Mouse (Mus musculus) right cerebral cortex, postnatal 36 days (tissue): Measurements from ENCODE around the gene Mtmr3.

Experiments
- DNase-seq, 2 experiments: peaks; one replicate each; pipeline ENCODE4 v3.0.0; 2022; ENCODE audit warnings: low spot score in 2 of 2, mixed read lengths in 1 of 2

The Mtmr3 gene

DNA sequence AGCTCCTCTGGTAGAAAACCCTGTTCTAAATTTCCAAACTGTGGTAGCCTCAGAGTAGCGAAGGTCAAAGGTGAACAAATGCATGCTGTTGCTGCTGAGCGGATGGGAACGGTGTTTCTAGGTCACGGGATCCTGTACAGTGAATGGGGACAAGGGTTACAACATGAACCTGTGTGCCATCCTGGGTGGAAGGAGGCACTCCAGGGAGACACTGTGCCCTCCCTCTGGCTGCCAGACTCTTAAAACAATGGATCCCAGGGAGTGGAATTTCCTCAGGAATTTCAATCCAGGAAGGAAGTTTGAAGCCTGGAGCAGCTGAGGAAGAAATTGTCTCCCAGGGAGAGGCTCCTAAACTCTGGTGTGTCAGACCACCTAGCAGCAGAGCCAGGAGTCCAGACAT is 128.5 kb downstream of the Mtmr3 start:
- no peak for DNase-seq

DNA sequence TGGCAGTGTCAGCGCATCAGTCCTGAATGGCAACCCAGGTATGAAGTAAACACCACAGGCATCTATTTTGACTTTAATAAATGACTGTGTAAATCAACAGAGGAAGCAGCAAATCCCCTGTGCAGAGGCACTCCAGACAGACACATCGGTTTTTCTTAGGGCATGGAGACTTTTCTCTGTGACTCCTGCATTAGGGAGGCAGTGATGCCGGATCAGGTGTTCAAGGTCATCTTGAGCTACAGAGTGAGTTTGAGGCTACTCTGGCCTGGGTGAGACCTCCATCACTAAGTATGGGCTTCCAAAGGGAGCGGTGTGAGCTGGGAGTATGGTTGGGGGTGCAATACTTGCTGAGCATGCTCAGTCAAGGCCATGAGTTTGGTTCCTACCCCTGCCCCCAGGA is 130.0 kb downstream of the Mtmr3 start:
- DNase-seq: no peak

DNA sequence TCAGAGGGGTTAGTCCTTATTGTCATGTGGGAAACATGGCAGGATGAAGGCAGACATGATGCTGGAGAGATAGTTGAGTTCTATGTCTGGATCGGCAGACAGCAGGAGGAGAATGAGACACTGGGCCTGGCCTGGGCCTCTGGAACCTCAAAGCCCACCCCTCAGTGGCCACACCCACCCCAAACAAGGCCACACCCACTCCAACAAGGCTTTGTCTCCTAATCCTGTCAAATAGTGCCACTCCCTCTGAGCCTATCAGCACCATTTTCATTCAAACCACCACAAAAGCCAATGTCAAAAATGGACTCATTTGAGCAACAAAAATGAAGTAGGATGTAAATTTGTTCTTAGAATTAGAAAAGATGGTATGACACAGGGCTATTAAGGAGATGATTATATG is 130.5 kb downstream of the Mtmr3 start:
- DNase-seq: no peak

DNA sequence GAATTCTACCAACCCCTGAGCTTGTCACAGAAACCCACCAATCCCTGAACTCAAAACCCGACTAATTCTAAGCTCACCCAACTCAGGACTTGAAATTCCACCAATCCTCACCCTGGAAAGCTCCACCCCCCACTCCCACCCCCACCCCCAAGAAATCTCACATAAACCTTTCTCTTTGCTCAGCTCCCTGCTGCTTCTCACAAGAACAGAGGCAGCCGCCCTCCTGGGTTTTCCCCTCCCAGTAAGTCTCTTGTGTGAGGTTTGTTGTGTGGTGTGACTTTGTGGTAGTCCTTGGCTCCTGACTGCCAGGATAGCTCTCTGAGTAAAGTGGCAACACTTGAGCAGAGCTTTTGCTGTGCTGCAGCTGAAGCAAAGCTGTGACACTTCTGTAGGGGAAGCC is 131.8 kb downstream of the Mtmr3 start:
- no peak for DNase-seq

DNA sequence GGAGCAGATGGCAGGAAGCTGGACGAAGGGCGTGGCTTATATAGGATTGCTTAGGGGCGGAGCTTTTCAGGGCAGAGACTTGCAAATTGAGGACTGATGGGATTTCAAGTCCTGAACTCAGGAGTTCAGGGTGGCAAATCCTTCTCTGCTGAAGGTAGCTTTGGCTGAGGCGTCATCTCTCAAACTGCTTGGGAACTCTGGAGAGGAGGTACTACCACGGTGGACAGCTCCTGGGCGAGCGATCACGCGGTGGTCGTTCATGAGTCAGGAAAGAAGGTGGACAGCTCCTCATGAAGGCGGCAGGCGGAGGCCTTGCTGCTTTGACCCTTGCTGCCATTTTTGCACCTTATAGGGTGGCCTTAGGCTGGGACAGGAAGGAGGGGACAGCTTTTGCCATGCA is 133.5 kb downstream of the Mtmr3 start:
- no peak for DNase-seq

DNA sequence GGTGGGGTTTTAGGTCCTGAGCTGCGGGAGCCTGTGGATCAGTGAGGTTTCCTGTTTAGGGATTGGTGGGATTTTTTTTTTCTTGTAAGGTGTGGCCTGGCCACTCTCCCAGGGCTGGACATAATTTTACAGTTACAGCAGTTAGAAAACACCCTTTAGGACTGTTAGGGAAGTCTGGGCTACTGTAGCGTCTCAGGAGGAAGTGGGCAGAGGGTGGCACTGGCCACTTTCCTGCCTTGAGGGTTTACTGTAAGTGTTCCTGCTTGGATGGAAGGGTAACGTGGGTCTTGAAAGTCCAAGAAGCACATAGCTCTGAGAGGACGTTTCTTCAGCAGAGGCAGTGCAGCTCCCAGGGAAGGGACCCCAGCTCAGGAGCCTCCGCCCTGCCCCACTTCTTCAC is 134.0 kb downstream of the Mtmr3 start:
- no peak for DNase-seq

DNA sequence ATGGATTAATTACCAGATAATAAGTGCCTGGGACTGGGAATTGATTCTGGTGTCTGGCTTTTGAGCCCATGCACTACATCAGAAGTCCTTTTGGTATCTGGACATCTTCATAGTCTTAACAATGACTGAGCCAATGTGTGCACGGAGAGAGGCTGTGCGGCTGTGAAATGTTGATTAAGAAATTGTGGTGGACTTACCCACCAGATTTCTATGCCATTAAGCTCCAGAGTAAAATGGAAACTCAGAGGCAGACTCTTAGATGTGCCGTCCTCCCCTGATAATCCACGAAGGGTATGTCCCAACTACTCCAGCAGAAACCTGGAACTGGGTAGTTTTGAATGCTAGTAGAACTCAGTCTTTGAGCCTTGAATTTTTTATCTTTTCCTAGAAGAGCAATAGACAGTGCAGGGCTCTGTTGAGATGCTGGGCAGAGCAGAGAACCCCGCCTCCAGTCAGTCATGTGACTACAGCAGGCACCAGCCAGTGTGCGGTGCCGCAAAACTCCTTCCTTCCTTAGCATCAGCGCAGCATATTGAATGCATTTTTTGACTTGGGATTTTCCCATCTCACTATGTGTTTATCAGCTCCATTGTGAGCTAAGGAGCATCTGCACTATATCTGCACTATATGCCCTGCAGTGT is 139.6 kb downstream of the Mtmr3 start:
- no peak for DNase-seq

DNA sequence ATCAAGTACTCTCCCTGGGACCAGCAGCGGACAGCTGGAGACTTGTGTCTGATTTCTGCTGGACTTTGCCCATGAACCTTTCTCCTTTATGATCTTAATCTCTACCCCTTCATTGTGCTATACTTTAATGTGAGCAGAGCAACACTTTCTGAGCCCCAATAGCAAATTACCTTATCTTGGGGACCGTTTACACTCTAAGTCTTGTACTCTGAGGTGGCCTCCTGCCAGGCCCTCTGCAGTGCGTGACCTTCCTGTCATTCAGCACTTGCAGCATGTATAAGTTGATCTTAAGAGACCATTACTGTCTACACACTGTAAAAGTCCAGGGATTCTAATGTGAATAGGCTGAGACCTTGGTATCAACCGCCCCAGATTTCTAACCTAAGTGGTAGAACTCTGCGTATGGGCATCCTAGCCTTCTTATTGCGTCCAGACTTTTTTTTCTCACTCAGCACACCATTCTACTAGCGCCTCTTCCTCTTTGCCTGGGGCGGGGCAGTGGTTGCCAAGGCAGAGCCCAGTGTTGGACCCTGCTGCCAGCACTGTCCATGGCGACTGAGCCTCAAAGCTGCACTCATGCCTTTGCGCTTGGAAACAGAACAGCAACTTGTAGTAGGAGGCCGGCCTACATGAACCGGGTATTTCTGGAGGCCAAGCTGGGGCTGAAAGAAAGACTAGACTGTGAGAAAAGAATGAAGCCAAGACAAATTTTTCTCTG is 142.0 kb downstream of the Mtmr3 start:
- DNase-seq: no peak

DNA sequence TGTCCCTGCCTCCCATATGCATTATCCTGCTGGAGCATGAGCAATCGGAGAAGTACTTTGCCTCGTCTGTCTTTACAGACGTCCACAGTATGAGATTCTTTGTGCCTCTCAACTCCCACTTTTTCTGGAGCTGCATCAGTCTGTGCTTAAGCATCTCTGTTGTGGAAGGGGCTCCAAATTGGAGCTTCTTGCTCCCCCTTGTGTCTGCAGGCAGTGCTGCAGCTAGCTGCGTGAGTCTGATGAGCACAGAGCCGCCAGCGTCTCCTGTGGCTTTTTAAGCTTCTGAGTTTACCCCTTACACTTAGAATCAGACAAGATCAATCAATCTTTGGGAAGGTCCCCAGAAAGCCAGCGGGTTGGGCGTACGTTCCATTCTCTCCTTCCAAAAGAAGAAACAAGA is 143.5 kb downstream of the Mtmr3 start:
- DNase-seq: peak in 1 of 2 experiments; percentile 27

DNA sequence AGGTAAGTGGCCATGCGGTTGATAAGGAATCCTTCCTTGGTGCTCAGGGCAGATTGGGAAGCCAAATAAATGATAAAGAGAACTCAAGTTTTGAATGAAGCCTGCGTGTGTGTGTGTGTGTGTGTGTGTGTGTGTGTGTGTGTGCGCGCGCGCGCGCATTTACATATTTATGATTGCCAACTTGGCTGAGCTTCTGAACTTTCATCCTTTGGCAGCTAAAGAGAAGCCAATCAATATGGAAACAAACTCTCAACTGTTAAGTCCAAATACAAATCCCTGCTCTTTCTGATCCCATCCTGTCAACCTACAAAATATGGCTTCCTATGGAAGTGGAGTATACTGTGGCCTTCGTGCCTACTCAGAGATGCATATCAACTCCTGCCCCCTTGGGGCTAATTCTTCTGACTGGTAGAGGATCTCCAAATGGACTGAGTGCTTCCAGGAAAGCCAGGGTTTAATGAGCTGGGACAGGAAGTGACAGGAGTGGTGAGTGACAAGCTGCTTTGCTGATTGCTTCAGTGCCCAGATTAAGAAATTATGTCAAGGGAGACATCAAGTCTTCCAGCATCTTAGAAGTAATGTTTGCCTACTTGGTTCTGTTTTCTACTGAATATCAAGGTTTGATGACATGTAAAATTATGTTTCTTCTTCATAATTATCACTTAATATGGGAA is 148.3 kb downstream of the Mtmr3 start:
- DNase-seq: no peak

DNA sequence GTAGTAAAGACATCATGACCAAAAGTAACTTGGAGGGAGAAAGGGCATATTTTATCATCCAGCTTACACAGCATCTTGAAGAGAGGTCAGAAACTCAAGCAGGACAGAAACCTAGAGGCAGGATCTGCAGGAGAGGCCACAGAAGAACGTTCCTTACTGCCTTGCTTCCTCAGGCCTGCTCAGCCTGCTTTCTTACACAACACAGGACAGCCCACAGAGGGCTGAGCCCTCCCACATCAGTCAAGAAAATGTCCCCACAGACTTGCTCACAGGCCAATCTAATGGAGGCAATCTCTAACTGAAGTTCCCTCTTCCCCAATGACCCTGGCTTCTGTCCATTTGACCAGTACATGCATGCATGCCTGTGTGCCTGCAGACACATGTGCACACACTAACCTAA is 152.4 kb downstream of the Mtmr3 start:
- DNase-seq: no peak

DNA sequence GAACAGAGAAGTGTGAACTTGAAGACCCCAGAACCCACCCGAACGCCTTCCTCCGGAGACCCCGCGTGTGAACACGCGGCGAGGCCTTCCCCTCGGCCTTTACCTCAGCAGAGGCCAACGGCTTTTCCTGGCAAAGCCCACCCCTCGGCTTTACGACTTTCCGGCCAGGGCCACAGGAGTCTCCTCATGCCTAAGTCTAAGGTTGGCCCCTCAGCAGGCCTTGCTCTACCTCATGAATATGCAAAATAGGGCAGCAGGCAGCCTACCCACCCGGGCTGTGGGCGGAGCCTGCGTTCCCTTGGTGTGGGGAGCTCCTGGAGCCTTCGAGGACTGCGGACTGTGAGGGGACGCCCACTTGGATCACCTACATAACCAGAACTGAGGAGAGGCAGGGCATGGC is 153.7 kb downstream of the Mtmr3 start, which contains the start of gene Hormad2:
Gene Hormad2 (minus strand): TSS at position 128 of the 400 bp plus-strand sequence.
- DNase-seq: no peak

DNA sequence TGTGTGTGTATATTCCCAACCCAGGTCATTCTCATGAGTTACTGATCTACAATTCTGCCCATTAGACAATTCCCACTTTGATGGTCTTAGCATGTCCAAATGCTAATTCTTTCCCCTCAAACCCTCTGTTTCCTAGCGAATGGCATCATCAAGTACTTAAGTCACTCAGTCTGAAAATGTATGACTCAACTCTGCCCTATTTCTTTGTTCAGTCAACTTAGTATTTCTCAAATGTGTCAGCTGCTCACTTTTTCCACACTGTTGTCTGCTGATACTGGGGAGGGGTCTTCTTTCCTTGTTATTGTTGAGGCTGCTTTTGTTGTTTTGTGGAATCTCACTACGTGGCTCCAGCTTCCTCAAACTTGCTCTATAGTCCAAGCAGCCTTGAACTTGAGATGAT is 156.5 kb downstream of the Mtmr3 start:
- DNase-seq: no peak

DNA sequence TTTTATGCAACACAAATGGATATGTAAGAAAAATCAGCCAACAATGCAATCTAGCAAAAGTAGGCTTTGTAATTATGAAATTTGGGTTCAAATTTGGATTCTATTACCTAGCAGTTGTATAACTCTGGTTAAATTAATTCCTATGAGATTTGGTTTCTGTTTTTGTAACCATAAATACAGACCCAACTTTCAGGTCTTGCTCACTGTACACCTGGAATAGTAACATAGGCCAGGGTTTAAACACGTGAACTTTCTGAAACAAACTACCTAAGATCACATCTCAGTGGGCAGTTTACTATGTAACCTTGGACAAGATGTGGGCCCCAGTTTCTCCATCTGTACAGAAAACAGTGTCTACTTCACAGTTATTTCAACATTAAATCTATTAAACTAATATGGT is 157.3 kb downstream of the Mtmr3 start:
- no peak for DNase-seq

DNA sequence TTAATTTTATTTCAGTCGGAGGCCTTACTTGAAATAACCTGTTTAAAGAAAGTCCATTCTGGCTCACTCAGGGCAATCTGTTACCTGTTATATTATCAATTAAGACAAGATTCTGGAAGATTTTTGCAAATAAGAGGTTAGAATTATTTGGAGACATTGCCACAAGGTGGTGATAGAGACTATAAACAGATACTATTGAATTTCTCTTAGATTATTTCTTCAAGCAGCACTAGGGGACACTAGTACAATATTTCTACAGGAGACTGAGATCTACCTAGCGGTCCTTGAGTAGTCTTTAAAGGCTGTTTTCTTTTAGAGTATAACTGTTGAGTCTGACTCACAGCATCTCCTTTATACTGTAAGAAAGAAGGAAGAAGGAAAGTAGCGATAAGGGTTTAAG is 158.0 kb downstream of the Mtmr3 start:
- DNase-seq: no peak

DNA sequence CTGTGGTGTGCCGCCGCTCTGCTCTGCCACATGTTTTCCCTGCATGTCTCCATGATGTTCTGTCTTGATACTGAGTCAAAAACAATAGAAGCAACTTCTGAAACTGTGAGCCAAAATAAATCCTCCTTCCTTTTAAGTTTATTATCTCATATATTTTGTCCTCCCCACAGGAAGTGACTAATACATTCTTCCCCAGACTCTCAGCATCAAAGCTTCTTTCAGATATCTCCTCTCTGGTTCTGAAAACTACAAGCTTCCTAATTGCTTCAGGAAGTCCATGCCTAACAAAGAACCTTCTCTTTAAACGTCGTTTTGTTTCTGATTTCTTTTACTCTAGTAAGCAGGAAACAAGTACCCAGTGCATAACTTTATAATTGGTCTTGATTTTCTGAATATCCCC is 160.2 kb downstream of the Mtmr3 start:
- DNase-seq: no peak
